Mouse (Mus musculus): ENCODE measurements around the gene Gm14391. TPM values are rescaled to one million over a fixed set of nuclear protein-coding genes. Genes with fewer than 3 reads are reported as not detected.
"Not testable (repeated sequence)": the region's sequence is repeated elsewhere in the genome, so short reads cannot be mapped to it uniquely, and the experiment has no call there.

Gm14391 gene
- 5.7 and 11.1 TPM in 2 replicates for polyA plus RNA-seq (2014; fragmentation: Nextera tagmentation; extraction: Ambion mirVana)

DNA sequence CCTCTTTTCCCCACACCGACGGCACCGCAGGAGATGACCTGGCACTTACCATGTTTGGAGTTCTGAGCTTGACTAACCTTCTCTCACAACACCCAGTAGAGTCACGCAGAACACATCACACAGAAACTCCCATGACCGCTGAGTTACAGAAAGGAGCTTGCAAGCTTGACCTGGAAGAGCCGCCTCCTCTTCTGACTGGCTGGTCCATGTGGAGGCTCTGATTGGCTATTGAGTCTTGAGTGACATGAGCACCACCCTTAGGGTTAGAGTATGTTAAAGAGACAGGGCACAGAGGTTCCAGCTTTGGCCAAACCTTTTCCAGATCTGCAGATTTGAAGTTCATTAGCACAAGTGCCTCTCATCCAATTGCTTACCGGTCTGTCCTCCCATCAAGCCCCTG lies at the start of gene Gm14391:
Gene Gm14391 (minus strand): TSS at position 186 of the 400 bp plus-strand sequence.
- H3K4me1 ChIP-seq (ENCODE audit: insufficient read depth); H3K4me2 ChIP-seq; H3K36me3 ChIP-seq (ENCODE audit: insufficient read depth); H3K9ac ChIP-seq; H3K27me3 ChIP-seq (ENCODE audit: insufficient read depth, low read length); H3K4me3 ChIP-seq (ENCODE audit: low read depth, low read length); H3K9me3 ChIP-seq (ENCODE audit: low read depth, low read length); H3K27ac ChIP-seq (ENCODE audit: low read depth); ATAC-seq (ENCODE audit: insufficient read depth); DNase-seq: not testable (repeated sequence)
- no CpG with 5 or more reads among the region's 7 CpGs for WGBS

DNA sequence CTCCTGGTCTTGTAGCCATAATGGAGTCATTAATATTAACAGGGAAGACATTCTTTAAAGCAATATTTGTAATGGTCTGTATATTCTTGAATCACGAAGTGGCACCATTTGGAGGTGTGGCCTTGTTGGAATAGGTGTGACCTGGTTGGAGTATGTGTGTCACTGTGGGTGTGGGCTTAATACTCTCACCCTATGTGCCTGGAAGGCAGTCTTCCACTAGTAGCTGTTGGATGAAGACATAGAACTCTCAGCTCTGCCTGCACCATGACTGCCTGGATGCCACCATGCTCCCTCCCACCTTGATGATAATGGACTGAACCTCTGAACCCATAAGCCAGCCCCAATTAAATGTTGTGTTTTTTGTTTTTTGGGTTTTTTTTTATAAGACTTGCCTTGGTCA lies 27.7 kb downstream of the Gm14391 start:
- not testable (repeated sequence) for H3K27me3 ChIP-seq (ENCODE audit: insufficient read depth, low read length)

GRCm38 (mm10) chr2:175176312-175176711 lies 30.4 kb downstream of the Gm14391 start:
- no peak for TF ChIP-seq CTCF (IDR thresholded peaks at IDR 0.05; ENCODE audit: low read depth)
- Histone ChIP-seq H3K4me1 (ENCODE audit: insufficient read depth) (no peaks in the 10 kb centered on the region), H3K27me3 (ENCODE audit: insufficient read depth, low read length) (no peaks in the 10 kb centered on the region), H3K27ac (ENCODE audit: low read depth) (no peak overlapping the region), H3K4me3 (ENCODE audit: low read depth, low read length) (no peak overlapping the region), H3K4me2 (no peak overlapping the region), H3K9me3 (ENCODE audit: low read depth, low read length) (no peaks in the 10 kb centered on the region), H3K9ac (no peak overlapping the region), H3K36me3 (ENCODE audit: insufficient read depth) (no peaks in the 10 kb centered on the region)
- DNase-seq, result no peak
- 77% methylated on average over 6 of the region's 6 CpGs for WGBS
- ATAC-seq (ENCODE audit: insufficient read depth), result no peak

More for the DNA sequence above, 27.7 kb downstream of the Gm14391 start:
- H3K27ac ChIP-seq (ENCODE audit: low read depth); H3K36me3 ChIP-seq (ENCODE audit: insufficient read depth); ATAC-seq (ENCODE audit: insufficient read depth); H3K4me2 ChIP-seq; H3K4me3 ChIP-seq (ENCODE audit: low read depth, low read length); H3K9me3 ChIP-seq (ENCODE audit: low read depth, low read length); DNase-seq; H3K4me1 ChIP-seq (ENCODE audit: insufficient read depth); H3K9ac ChIP-seq: not testable (repeated sequence)
- 50% methylated on average over 1 of the region's 1 CpGs for WGBS

- not testable (repeated sequence) for H3K4me2 ChIP-seq; H3K27ac ChIP-seq (ENCODE audit: low read depth); DNase-seq; H3K4me3 ChIP-seq (ENCODE audit: low read depth, low read length); H3K4me1 ChIP-seq (ENCODE audit: insufficient read depth); ATAC-seq (ENCODE audit: insufficient read depth); H3K9me3 ChIP-seq (ENCODE audit: low read depth, low read length); H3K36me3 ChIP-seq (ENCODE audit: insufficient read depth); H3K27me3 ChIP-seq (ENCODE audit: insufficient read depth, low read length); H3K9ac ChIP-seq
- WGBS, result 67% methylated on average over 12 of the region's 12 CpGs
Observed at GRCm38 (mm10) chr2:175175401-175176180, 31.1 kb downstream of the Gm14391 start, which contains the start of gene Gm14443. Gene Gm14443 (minus strand): TSS chr2:175175871.

DNA sequence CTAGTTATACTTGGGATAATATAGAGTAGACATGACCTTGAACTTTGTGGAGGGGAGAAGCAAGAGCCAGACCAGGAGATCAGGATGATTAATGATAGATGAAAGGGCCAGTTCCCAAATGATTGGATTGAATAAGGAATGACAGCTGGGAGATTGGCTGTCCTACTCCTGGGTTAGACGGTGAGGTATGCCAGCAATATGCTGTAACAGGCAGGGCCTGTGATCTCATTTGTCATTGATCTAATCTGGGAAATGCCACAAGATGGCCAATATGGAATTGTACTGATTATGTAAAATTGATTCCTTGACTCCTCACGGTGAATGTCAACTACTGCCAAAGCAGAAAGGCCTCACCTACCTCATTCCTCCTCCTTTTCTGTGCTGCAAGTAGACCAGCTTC lies 32.7 kb downstream of the Gm14391 start:
- not testable (repeated sequence) for ATAC-seq (ENCODE audit: insufficient read depth)

DNA sequence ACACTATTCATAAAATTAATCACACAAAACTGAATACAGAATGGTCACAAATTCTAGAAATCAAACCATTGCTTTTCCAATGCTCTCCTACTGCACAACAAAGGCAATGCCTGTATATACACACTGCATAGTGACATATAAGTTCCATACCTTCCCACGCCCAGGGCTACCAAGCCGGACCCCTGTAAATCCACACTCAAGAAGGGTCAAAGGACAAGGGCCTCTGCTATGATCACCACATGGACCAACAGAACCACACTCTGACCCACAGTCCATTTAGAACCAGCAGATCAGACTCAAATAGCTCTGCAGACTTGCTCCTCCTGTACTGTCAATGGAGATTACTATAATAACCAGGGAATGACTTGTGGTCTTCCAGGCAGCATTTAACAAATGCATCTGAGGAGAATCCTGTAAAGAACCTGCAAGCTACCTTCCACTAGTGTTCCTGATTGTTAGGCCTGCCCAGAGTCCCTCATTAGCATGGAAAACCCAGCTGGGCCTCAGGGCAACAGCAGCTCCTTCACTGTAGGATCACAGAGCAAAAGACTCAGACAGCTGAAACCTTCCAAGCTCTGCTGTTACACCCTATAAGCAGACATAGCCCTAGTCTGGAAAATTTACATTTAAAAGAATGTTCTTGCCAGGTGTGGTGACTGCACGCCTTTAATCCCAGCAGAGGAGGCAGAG lies 33.7 kb downstream of the Gm14391 start:
- not testable (repeated sequence) for H3K4me3 ChIP-seq (ENCODE audit: low read depth, low read length); H3K27me3 ChIP-seq (ENCODE audit: insufficient read depth, low read length); H3K27ac ChIP-seq (ENCODE audit: low read depth); H3K9ac ChIP-seq; H3K36me3 ChIP-seq (ENCODE audit: insufficient read depth); H3K9me3 ChIP-seq (ENCODE audit: low read depth, low read length); DNase-seq; H3K4me2 ChIP-seq; H3K4me1 ChIP-seq (ENCODE audit: insufficient read depth); ATAC-seq (ENCODE audit: insufficient read depth)
- WGBS, result 85% methylated on average over 3 of the region's 3 CpGs

More for the DNA sequence above, 32.7 kb downstream of the Gm14391 start:
- not testable (repeated sequence) for DNase-seq; H3K4me2 ChIP-seq; H3K27me3 ChIP-seq (ENCODE audit: insufficient read depth, low read length); H3K9ac ChIP-seq; H3K36me3 ChIP-seq (ENCODE audit: insufficient read depth); H3K4me1 ChIP-seq (ENCODE audit: insufficient read depth); H3K27ac ChIP-seq (ENCODE audit: low read depth); H3K9me3 ChIP-seq (ENCODE audit: low read depth, low read length); H3K4me3 ChIP-seq (ENCODE audit: low read depth, low read length)
- 85% methylated on average over 2 of the region's 2 CpGs for WGBS

GRCm38 (mm10) chr2:175172123-175172522 lies 34.6 kb downstream of the Gm14391 start:
- H3K9ac ChIP-seq, result no peak overlapping the region
- no peak for ATAC-seq (ENCODE audit: insufficient read depth)
- no peak for TF ChIP-seq CTCF (IDR thresholded peaks at IDR 0.05; ENCODE audit: low read depth)

DNA sequence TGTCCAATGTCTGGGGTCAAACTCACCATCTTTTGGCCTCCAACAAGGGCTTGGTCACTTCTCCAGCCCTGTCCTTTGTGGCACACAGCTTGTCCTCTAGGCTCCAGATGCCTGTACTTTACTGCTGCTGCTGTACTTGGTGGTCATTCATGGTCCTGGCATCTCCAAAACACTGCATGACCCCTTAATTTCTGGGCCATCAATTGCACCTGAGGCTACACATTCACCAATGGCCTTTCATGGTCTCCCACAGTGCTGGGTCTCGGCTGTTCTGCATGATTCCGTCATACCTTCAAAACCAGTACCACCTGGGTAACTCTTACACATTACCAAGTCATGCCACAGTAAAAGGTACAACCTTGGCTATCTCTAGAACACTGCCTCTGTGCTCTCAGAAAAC lies 39.8 kb downstream of the Gm14391 start:
- ATAC-seq (ENCODE audit: insufficient read depth); H3K4me1 ChIP-seq (ENCODE audit: insufficient read depth); H3K4me3 ChIP-seq (ENCODE audit: low read depth, low read length); H3K9me3 ChIP-seq (ENCODE audit: low read depth, low read length); DNase-seq; H3K9ac ChIP-seq; H3K27ac ChIP-seq (ENCODE audit: low read depth); H3K27me3 ChIP-seq (ENCODE audit: insufficient read depth, low read length); H3K36me3 ChIP-seq (ENCODE audit: insufficient read depth); H3K4me2 ChIP-seq: not testable (repeated sequence)
- WGBS, result 96% methylated on average over 2 of the region's 2 CpGs

More at GRCm38 (mm10) chr2:175172123-175172522, 34.6 kb downstream of the Gm14391 start:
- Histone ChIP-seq H3K36me3 (ENCODE audit: insufficient read depth) (no peaks in the 10 kb centered on the region), H3K4me3 (ENCODE audit: low read depth, low read length) (no peak overlapping the region), H3K4me1 (ENCODE audit: insufficient read depth) (no peaks in the 10 kb centered on the region), H3K9me3 (ENCODE audit: low read depth, low read length) (no peaks in the 10 kb centered on the region), H3K27ac (ENCODE audit: low read depth) (no peak overlapping the region), H3K27me3 (ENCODE audit: insufficient read depth, low read length) (no peaks in the 10 kb centered on the region), H3K4me2 (no peak overlapping the region)
- no peak for DNase-seq
- WGBS, result 88% methylated on average over 3 of the region's 3 CpGs

DNA sequence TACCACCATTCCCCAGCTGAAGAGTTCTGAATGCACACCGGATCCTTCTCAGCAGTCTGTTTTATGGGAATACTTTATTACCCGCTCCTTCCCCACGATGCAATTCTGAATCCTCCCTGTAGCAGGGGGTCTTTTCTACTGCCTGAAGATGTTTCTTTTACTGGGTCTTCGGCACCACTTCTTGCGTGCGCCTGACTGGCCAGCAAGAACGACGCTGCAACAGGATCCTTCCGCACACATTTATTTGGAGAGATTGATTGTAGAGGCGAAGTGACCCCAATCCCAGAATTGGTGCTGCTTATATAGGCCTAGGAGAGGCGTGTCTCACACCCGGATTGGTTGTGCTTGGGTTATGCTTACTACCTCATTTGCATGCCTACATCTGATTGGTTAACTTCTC lies 41.6 kb downstream of the Gm14391 start:
- not testable (repeated sequence) for H3K27ac ChIP-seq (ENCODE audit: low read depth); H3K4me3 ChIP-seq (ENCODE audit: low read depth, low read length); ATAC-seq (ENCODE audit: insufficient read depth); H3K4me1 ChIP-seq (ENCODE audit: insufficient read depth); DNase-seq; H3K27me3 ChIP-seq (ENCODE audit: insufficient read depth, low read length); H3K4me2 ChIP-seq; H3K36me3 ChIP-seq (ENCODE audit: insufficient read depth); H3K9ac ChIP-seq; H3K9me3 ChIP-seq (ENCODE audit: low read depth, low read length)
- WGBS, result 94% methylated on average over 12 of the region's 12 CpGs

GRCm38 (mm10) chr2:175161438-175161837 lies 45.3 kb downstream of the Gm14391 start:
- not testable (repeated sequence) for H3K36me3 ChIP-seq (ENCODE audit: insufficient read depth); DNase-seq; H3K4me1 ChIP-seq (ENCODE audit: insufficient read depth); H3K9ac ChIP-seq; H3K4me2 ChIP-seq; H3K9me3 ChIP-seq (ENCODE audit: low read depth, low read length); ATAC-seq (ENCODE audit: insufficient read depth); H3K27ac ChIP-seq (ENCODE audit: low read depth); H3K27me3 ChIP-seq (ENCODE audit: insufficient read depth, low read length); H3K4me3 ChIP-seq (ENCODE audit: low read depth, low read length)
- 88% methylated on average over 4 of the region's 4 CpGs for WGBS
